Mouse (Mus musculus): ENCODE measurements at regions not wholly inside any gene's neighbourhood (a gene's known extent, or its start where the extent isn't known, plus 50 kb on each side); places are given as distances from the start of the nearest gene placed in this dataset.
A peak's percentile ranks its signal among the peaks of the same experiment; 100 is the strongest.

DNA sequence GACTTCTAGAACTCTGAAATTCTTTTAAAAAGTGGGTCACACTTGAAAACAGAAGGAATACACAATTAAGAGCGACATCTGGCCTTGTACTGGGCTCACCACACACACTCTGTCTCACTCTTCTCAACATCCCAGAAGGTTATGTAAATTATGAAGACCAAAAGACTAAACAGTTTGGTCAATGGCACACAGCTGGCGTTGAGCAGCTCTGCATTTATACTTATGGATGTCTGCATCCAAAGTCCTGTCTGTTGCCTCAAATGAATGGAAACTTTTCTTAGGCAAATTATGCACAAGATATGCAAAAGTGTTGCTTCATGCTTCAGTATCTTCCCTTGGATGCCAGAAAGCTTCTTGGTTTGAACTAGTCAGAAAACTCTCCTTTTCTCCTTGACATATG, 323.5 kb downstream of the Ppp3ca start:
- no peak for DNase-seq (ENCODE audit: low read depth, low spot score)

- DNase-seq (ENCODE audit: low read depth, low spot score): no peak
Observed at GRCm38 (mm10) chr3:136994361-136995083, 324.6 kb downstream of the Ppp3ca start.

GRCm38 (mm10) chr3:136995611-136996335, 325.8 kb downstream of the Ppp3ca start:
- no peak for DNase-seq (ENCODE audit: low read depth, low spot score)

GRCm38 (mm10) chr3:136996381-136996895, 326.5 kb downstream of the Ppp3ca start:
- no peak for DNase-seq (ENCODE audit: low read depth, low spot score)

DNA sequence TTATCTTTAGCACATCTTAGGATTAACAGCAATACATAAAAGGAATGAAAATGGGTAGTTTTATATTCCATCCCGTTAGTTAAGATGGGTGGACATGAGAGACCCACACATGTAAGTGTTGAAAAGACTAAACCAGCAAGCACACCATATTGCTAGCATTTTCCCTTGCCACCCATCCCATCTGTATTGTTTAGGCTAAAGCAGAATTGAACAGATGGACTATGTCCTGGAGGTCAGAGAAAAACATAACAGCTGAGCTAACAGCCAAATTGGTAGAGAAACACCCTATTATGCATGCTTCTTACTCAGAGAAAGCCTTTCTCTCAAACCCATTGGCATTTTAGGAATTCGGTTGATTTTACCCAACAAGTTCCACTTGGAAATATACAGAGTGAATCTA, 329.3 kb upstream of the Emcn start:
- peak; percentile 6 for DNase-seq (ENCODE audit: low read depth, low spot score)

- no peak for DNase-seq (ENCODE audit: low read depth, low spot score)
Observed at GRCm38 (mm10) chr3:137014686-137015085, 326.2 kb upstream of the Emcn start.

- DNase-seq (ENCODE audit: low read depth, low spot score): no peak
Observed at GRCm38 (mm10) chr3:137015199-137015598, 325.7 kb upstream of the Emcn start.

- no peak for DNase-seq (ENCODE audit: low read depth, low spot score)
Observed at GRCm38 (mm10) chr3:137019971-137020634, 320.8 kb upstream of the Emcn start.

- no peak for DNase-seq (ENCODE audit: low read depth, low spot score)
Observed at GRCm38 (mm10) chr3:137029546-137029945, 311.3 kb upstream of the Emcn start.

GRCm38 (mm10) chr3:137032802-137033201, 308.1 kb upstream of the Emcn start:
- DNase-seq (ENCODE audit: low read depth, low spot score): no peak

DNA sequence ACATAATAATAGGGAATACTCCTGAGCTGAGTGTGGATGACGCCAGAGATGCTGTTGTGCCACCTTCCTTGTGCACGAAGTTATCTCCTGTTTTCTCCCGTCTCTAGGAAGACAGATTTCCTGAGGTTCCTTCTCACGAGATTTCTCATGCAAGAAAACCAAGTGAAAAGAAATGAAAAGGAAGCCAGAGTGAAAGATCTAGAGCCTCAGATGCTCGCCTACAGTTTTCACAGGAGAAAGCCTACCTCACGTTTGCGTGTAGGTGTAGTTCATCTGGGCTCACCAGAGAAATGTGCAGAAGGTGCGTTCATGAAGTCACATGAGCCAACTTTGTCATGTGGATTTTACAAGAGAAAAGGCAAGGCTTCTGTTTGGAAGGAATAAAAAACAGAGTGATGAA, 301.2 kb upstream of the Emcn start:
- no peak for DNase-seq (ENCODE audit: low read depth, low spot score)

DNA sequence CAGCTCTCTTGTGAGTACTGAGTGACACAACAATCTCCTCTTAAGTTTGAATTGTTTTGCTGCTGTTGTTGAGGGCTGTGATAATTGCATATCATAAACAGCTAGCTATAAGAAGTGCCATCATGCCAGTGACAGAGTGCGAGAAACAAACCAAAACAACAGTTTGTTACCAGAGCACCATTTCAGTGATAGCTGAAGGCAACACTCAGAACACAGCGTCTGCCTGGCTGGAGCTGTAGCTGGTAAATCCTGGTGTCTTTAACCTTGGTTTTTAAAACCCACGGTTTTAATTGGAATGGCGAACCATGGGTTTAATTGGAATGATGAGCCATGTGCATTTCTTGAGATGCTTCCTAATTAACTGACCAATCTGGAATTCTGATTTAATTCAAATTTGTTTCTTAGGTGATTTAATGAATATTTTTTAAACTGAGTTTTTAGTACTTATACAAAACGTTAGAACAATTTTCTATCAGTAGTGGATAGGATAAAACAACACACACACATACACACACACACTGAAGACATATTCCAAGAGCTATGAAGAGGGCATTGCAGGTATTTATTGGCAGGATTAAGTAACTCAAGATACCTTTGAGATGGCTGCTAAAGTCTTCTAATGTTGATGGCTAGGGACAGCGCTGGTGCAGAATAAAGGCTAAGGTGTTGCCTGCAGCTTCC, 284.2 kb upstream of the Emcn start:
- DNase-seq (ENCODE audit: low read depth, low spot score): no peak

DNA sequence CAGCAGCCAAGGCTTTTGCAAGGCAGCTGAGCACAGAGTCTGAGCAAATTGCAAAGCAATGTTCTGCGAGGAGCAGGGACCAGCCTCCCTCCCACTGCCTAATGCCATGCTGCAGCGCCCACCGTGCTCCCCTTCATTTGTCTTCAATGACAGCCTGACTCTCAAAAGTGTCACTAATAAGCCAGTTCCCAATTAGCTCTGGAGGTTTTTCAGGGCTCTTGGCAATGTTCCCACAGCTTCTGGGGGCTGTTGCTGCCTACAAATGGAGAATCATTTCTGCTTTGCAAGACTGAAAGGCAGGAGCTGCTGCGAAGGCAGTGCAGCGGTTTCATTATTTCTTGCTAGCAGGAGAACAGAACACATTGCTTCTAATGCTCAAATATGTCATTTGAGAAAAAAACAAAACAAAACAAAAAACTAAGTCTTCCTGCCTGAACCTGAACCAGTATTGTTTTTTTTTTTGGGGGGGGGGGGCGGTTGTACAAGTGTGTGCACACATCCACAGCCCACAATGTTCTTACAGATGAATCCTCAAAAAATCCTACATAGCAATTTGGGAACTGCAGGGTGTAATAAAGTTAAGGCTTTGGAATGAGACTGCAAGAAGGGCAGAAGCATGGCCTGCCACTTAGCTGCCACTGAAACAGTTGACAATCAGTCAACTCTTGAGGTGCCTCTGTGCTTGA, 283.5 kb upstream of the Emcn start:
- DNase-seq (ENCODE audit: low read depth, low spot score): no peak

DNA sequence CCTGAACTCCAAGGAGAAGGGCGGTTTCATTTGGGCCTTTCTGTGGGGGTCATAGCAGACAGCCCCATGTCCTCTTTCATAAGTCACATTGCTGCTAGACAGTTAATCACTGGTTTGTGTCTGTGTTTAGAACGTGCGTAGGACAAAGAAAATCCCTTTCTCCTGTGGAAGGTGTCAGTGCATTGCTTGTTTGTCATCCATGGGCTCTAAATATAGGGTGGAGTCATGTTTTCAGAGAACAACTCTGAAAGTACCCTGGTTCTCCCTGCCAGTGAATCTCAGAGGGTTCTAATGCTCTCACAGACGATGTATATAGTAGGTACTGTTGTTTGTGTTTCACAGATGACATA, 283.0 kb upstream of the Emcn start:
- DNase-seq (ENCODE audit: low read depth, low spot score): no peak

- DNase-seq (ENCODE audit: low read depth, low spot score): no peak
Observed at GRCm38 (mm10) chr3:137062067-137062466, 278.8 kb upstream of the Emcn start.

DNA sequence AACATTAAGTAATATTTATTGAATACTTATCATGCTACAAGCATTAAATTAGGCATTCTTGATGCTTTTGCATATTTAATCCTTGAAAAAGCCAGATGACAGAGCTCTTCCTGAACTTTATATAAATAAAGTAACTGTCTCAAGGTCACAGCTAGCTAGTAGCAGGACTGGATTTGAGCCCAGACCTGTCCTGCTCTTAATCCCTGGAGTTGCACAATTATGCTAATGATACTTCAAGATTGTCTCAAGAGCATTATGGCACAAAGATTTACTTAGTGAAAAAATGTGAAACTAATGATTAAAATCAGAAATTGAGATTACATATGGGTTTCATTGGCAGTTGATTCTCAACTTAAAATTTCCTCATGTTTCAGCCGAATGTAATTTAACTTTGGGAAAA, 273.5 kb upstream of the Emcn start:
- DNase-seq (ENCODE audit: low read depth, low spot score): no peak

- DNase-seq (ENCODE audit: low read depth, low spot score): no peak
Observed at GRCm38 (mm10) chr3:137069334-137069733, 271.5 kb upstream of the Emcn start.

- DNase-seq (ENCODE audit: low read depth, low spot score): no peak
Observed at GRCm38 (mm10) chr3:137077718-137078599, 262.9 kb upstream of the Emcn start.

DNA sequence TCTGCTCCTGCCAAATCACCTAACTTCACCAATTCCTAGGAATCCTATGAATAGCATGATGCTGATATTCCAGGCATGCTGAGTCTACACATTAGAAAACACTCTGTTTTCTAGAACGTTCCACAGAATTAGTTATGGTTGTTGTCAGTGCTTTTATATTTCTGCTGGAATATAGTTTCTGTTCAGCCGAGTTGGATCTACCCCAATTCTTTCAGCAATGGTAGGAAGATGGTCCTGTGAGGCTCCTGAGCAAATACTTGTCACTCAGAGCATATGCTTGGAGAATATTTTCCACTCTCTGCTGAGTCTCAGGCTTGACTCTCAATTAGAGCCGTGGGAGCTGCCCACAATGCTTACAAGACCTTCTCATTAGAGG, 262.3 kb upstream of the Emcn start:
- DNase-seq (ENCODE audit: low read depth, low spot score): no peak

DNA sequence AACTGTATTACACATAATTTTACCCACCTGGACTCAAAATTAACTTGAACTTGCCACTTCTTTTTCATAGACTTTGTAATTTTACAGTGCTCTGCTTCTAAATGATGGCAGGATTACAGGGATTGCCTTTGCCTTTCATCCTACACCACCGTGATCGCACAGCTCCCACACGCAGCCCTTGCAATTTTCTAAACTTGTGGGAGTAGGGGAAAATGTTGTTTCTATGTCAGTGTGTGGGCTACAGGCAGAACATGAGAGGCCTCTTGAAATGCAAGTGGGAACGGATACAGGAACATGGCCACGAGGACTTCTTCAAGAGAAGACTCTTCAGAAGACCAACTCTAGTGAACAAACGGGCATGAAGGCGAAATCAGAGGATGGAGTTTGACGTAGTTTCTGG, 254.0 kb upstream of the Emcn start:
- DNase-seq (ENCODE audit: low read depth, low spot score): no peak

Measured in retina, adult 2 months (tissue).